Mouse (Mus musculus) T-helper 1 cell (primary cell): ENCODE results near the gene Spred1.

Source experiments
- in situ Hi-C: fragments of 300-600 bp; cut with MboI, MseI; formaldehyde crosslinking; loops from one replicate; pipeline ENCODE4 v1.15.1; 2025; ENCODE audit warnings: high pct_unique_total_duplicates

Spred1 gene

GRCm38 (mm10) chr2:117176937-117177336 lies 55.8 kb downstream of the Spred1 start:
- in situ Hi-C loops, result loop anchor here (5.0 to 25.0 kb wide), 2 partner anchors 50 to 290 kb away; partner anchors contain the start of gene Tmco5

DNA sequence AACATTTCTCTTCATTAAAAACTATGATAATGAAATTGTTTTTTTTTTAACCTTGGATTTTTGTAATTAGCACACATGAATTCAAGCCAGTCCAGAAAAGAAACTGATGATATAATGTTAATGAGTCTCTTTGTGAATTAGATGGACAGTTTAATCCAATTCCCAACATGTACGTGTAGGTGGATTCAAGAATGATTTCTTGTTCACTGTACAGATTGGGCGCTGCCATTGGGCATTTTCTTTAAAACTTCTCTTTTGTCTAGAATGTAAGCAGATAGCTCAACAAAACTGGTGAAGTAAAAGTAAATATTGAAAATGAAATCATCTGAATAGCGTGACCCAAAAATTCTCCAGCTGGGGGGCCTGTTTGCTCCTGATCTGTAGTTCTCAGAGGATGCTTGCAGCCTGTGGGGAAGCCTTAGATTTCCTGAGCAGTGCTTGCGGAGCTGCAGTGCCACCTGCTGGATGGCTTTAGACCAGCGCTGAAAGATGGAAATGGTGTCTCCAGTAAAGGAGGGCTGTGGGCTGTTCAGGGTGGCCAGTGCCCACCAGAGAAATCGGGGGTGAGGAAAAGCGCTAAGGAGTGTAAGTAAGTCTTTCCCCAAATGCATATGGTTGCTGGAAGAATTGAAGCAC lies 59.2 kb downstream of the Spred1 start:
- in situ Hi-C loops, result loop anchor here (25.0 kb wide), 1 partner anchor 293 kb away; the partner anchor contains the start of gene Tmco5

DNA sequence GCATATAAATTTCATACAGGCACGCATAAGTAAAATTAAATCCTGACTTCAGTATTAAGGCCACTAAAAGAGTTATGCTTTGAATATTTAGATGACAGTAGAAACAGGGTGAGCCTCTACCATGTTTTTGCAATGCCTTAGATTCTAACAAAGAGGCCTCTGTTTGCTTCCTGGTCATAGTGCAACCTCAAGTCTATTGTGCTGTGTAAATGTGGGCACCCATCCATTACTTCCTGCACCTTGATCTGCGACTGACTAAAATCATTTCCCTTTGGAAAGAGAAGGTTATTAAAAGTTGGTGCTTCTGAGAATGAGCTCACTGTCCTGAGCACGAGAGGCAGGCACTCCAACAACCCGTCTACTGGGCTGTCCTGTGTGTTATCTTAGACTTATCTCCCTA lies 64.4 kb downstream of the Spred1 start:
- in situ Hi-C loops, result loop anchor here (25.0 kb wide), 1 partner anchor 298 kb away; the partner anchor contains the start of gene Tmco5

- in situ Hi-C loops, result loop anchor here (25.0 kb wide), 1 partner anchor 304 kb away; the partner anchor contains the start of gene Tmco5
These were observed 69.7 kb downstream of the Spred1 start for GRCm38 (mm10) chr2:117190915-117191314.

- in situ Hi-C loops, result loop anchor here (25.0 kb wide), 1 partner anchor 307 kb away; the partner anchor contains the start of gene Tmco5
These were observed 73.1 kb downstream of the Spred1 start for GRCm38 (mm10) chr2:117194309-117194708.

DNA sequence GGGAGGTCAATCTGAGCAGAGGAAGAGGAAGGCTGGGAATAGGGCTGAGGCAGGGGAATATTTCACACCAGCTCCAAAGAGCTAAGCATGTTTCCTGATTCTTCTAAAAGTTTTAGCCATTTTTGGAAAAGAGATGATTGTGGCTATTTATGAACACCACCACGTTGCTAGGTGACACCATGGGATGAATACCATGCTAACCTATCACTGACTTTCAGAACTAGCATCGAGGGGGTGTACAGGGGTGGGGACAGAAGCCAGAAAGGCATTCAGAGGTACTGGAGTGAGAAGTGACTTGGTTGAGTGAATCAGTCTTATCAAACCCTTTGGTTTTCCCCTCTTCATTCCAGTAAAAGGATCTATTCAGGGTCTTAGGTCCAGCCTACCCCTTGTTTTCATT lies 74.0 kb downstream of the Spred1 start:
- in situ Hi-C loops, result loop anchor here (25.0 kb wide), 1 partner anchor 308 kb away; the partner anchor contains the start of gene Tmco5

GRCm38 (mm10) chr2:117195578-117195977 lies 74.4 kb downstream of the Spred1 start:
- in situ Hi-C loops, result loop anchor here (25.0 kb wide), 1 partner anchor 308 kb away; the partner anchor contains the start of gene Tmco5

DNA sequence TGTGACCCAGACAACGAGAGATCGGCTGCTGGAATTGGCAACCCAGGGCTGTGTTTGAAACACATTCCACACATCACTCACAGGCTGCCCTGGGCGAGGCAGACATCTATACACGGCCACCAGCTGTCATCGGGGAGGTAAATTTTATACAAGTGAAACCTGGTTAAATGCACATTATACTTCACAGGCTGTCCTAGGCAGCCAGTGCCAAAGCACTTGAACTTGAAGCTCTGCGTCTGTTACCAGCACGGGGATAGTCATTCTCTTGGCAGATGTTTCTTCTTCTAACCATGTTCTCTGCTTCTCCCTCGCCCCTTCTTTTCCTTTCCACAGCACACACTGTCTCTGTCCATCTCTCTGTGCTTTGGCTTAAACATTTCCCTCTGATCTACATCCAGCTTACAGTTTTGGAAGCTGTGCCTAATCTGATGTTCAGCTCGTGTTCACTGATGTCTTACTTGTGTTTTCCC lies 79.7 kb downstream of the Spred1 start:
- in situ Hi-C loops, result no loop called here

DNA sequence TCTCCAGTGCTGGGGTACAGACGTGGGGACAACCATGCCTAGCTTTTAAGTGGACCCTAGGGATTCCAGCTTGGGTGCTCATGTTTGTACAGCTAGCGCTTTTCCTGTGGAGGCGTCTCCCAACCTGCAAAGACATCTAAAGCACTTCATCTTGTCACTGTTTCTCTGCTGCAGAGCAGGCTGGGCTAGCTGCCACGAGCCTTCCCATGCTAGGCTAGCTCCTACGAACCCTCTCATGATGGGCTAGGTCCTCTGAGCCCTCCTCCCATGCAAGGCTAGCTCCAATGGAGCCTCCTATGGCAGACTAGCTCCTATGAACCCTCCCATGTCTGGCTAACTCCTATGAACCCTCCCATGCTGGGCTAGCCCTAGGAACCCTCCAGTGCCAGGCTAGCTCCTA lies 82.2 kb downstream of the Spred1 start:
- in situ Hi-C loops, result no loop called here

DNA sequence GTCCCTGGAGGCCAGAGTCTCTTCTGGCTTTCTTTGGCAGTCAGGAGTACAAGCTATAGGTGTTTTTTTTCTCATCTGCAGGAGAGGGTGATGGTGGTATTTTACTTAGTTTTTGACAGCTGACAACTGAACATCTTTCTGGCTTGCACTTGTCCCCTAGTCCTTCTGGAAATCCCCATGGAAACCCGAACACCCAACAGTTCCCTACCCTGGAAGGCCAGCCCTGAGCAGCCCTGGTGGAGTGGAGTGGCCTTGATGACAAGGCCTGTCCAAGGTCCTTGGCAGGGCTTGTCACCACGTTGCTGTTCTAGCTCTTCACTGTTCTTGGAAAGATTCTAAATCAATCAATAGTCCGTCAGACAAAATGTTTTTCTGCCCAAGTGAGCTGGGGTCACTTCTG lies 83.4 kb downstream of the Spred1 start:
- in situ Hi-C loops, result no loop called here

GRCm38 (mm10) chr2:117205066-117205465 lies 83.9 kb downstream of the Spred1 start:
- in situ Hi-C loops, result no loop called here

- in situ Hi-C loops, result no loop called here
These were observed 89.4 kb downstream of the Spred1 start for GRCm38 (mm10) chr2:117210416-117211085.

GRCm38 (mm10) chr2:117216152-117216551 lies 95.0 kb downstream of the Spred1 start:
- in situ Hi-C loops, result no loop called here

DNA sequence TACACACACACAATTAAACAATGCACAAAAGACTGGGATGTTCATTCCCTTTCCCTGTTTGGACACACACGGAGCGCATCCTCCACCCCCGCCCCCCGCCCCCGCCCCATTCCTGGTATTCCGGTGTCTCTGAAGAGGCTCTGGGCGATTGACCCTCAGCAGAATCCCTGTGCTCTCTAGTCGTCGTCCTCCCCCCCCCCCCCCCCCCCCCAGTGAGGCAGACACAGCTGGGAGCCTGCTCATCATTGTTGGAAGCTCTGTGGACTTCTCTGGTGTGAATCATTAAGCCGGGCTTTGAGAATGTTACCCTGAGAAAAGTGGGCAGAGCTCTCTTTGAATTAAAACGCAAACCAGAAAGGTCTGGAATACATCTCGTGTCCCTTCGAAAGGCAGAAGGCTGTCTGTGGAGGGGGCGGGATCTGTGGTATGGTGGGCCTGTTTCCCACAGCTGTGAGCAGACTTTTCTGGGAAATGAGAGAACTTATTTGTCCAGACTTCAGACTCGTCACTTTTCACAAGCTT lies 96.6 kb downstream of the Spred1 start:
- in situ Hi-C loops, result no loop called here

- in situ Hi-C loops, result no loop called here
These were observed 98.4 kb downstream of the Spred1 start for GRCm38 (mm10) chr2:117219536-117219935.

- in situ Hi-C loops, result no loop called here
These were observed 101.5 kb downstream of the Spred1 start for GRCm38 (mm10) chr2:117222651-117223050.

DNA sequence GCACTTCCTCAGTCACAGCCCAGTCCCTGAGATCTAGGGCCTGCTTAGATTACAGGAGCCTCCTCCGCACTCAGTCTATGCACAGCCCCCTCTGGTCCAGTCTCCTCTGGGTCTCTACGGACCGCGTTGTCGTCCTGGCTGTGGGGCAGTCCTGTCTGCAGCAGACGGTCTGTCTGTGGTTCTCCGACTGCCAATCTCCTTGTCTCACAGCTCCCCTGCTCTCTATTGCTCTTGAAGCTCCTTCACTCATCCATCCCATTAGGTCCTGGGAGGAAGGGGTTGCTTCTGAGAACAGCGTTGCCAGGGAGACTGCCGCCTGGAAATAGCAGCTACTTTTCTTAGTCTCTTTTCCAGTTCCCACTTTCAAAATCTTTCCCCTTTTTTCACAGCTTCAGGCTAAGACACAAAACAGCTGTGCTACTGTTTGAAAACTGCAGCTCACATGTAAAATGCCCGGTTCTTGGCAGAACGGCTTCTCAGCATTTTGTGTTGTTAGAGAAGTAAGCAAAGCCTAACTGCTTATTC lies 107.5 kb downstream of the Spred1 start:
- in situ Hi-C loops, result loop anchor here (25.0 kb wide), 1 partner anchor 1391 kb away; no protein-coding TSS in a partner anchor

GRCm38 (mm10) chr2:117230261-117230660 lies 109.1 kb downstream of the Spred1 start:
- in situ Hi-C loops, result loop anchor here (5.0 to 25.0 kb wide), 2 partner anchors 333 to 1393 kb away; no protein-coding TSS in a partner anchor

GRCm38 (mm10) chr2:117231257-117231656 lies 110.1 kb downstream of the Spred1 start:
- in situ Hi-C loops, result loop anchor here (5.0 to 25.0 kb wide), 2 partner anchors 334 to 1394 kb away; no protein-coding TSS in a partner anchor
